Mouse (Mus musculus): Measurements from ENCODE around the gene Rad17.

Rad17 gene

DNA sequence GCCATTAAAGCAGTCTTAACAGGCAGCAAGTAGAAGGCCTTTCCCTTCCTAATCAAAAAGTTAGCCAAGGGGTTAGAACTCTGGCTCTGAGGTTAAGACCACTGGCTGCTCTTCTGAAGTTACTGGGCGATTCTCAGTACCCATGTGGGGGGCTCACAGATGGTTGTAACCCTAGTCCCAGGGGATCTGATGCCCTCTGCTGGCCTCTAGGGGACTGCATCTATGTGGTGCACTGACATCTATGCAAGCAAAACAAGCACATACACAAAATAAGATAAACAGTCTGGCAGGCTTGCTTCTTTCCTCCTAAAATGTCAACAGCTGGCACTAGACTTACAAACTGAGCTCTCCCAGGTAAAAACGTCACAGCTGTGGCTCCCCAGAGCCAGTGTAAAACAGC lies 37.9 kb downstream of the Rad17 start:
- no peak for DNase-seq

DNA sequence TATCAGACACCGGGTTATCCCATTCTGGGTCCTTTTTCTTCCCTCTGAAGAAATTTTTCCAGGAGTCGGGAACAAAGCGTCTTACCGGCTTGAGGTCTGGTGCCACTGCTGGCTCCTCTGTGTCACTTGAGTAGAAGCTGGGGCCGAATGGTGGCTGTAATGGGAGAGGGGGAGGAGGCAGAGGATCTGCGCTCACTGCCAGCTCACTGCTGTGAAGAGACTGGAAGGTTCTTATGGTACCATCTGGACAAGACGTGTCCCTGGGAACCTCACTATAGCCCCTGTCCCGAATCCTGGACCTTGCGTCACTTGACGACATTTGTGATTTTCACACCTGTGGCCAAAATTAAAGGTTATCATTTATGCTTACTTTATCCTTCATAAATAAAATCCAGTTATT lies 38.6 kb downstream of the Rad17 start:
- no peak for DNase-seq

GRCm38 (mm10) chr13:100611266-100611665 lies 39.6 kb downstream of the Rad17 start:
- DNase-seq: no peak

DNA sequence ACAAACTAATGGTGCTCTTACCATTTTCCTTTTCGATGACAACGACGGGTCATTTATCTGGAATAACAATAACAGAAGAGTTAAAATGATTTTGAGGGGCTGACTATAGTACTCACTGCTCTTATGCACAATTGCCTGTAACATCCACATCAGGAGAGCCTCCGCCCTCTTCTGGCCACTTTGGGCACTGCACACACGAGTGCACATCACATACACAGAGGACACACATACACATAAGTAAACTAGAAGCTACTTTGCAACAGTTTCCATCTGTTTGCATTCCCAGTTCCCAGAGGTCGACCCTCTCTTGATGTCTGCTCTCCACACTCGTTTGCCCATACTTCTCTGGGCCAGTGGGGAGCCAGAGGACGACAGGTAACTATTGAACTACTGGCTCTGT lies 43.1 kb downstream of the Rad17 start:
- no peak for DNase-seq

GRCm38 (mm10) chr13:100605845-100606244 lies 45.0 kb downstream of the Rad17 start:
- DNase-seq: no peak

DNA sequence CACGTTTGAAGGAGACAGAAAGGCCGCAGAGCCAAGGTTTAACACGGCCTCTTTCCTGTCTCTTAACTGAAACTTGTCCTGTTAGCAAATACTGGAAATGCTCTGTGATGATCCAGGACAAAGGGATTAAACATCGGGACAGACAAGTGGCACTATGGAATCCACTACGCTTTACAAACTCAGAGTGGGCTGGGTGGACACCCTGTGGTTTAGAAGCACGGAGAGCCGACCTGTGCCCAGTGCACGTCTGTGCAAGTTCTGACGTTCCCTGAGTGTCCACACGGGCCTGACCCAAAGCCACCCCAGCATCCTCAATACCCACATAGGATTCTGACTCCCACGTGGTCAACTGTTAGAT lies 47.1 kb downstream of the Rad17 start:
- no peak for DNase-seq

- no peak for DNase-seq
These were observed 47.7 kb downstream of the Rad17 start for GRCm38 (mm10) chr13:100603031-100603737.

DNA sequence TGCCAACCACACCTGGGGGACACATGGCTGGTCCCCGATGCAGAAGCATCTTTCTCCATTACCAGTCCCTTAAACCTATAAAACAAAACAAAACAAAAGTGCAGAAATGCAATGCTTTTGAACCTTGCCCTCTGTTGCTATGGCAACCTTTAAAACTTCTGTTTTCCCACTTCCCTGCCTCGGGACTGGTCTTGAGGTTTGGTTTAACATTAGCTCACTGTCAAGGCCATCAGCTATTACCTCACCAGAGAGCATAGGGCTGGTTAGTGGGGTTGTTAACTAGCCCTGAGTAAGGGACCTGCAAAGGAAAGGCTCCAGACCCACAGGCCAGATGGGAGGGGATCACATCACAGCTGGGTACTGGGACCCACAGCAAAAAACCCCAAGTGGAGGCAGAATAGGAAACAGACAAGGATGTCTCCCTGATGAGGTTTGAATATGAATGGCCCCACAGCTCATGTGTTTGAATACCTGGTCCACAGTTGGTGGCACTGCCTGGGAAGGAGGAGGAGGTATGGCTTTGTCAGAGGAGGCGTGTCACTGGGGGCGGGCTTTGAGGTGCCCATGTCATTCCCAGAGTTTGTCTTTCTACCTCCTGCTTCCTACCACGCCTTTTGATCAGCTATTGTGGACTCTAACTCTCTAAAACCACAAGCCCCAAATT lies 48.5 kb downstream of the Rad17 start:
- DNase-seq: no peak

GRCm38 (mm10) chr13:100601034-100601433 lies 49.8 kb downstream of the Rad17 start:
- no peak for DNase-seq

DNA sequence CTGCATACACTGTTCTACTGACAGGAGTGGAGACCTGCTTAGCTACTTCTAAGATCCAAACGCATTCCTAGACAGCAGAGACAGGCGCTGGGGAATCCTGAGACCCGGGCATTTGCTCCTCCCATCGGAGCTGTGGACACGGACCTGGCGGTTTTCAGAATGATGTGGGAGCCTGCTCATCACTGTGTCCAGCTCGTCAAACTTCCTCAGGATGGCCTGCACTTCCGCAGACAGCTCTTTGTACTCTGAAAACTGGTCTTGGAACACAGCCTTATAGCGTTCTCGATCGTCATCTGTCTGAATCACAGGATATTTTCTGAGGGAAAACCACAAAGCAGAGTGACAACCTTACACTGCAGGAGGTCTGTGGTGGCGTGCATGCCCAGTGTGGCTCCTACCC lies 50.5 kb downstream of the Rad17 start:
- no peak for DNase-seq

DNA sequence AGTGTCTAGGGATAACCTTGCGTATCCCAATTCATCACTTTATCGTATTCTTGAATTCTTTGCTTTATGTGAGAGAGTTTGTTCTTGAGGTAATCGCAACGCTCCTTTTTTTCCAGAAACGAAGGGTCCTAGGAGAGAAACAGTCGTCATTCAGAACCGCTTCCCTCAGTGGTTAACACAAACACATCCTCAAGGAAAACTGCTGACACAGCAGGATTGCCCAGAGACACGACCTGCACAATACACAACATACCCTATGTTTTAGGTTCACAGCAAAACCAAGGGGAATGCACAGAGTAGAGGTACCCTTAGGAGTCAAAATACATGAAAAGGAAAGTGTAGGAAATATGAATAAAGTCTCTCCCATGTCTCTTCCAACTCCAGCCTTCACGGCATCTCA lies 53.6 kb downstream of the Rad17 start:
- DNase-seq: no peak

DNA sequence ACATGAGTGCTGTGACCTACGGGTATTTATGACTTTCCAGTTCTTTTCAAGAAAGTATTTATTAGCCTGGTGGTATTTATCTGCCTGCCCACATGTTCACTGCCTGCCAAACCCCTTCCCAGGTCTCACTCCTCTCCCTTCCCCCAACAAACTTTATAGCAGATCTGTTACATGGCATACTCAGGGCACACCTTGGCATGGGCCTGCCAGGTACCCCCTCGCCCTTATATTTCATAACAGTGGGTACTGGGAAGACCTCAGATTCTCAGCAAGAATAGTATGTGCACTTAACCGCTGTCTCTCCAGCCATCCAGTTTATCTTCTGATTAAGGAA lies 55.3 kb downstream of the Rad17 start:
- no peak for DNase-seq

DNA sequence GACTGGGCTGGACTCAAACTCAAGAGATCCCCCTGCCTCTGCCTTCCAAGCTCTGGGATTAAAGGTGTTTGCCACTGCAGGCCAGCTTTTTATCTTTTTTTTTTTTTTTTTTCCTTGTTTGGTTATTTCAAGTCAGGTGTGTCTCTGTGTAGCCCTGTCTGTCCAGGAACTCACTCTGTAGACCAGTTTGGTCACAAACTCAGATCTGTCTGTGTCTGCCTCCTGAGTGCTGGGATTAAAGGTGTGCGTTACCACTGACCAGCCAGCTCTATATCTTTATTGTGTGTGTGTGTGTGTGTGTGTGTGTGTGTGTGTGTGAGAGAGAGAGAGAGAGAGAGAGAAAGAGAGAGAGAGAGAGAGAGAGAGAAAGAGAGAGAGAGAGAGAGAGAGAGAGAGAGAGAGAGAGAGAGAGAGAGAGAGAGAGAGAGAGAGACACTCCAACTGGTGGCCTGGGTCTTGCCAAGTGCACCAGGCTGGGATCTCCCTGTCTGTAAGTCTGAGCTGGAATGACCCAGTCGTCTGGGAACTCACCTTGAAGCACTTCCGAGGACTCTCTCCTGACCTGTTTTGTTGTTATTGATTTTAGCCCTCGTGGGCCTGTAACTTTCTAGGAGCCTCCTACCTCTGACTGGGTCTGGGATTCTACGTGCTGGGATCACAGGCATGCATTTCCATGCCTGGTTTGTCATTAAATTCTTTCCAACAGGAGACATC lies 55.9 kb downstream of the Rad17 start:
- DNase-seq: no peak

GRCm38 (mm10) chr13:100594041-100594792 lies 56.6 kb downstream of the Rad17 start:
- no peak for DNase-seq

DNA sequence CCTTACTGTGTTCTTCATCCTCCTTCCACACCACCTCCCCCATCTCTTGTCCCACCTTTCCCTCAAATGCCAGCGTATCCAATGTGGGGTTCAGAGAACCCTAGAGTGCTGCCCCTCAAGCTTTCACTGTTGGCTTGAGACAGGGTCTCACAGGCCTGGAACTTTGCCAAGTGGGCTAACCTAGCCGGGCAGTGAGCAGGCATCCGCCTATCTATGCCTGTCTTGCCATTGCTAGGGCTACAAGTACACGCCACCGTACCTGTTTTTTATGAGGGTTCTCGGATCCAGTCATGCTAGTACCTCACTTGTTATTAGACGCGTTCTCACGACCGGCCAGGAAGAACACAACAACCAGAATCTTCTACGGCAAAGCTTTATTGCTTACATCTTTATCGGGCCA lies 62.2 kb downstream of the Rad17 start:
- DNase-seq: no peak

- no peak for DNase-seq
These were observed 68.7 kb downstream of the Rad17 start for GRCm38 (mm10) chr13:100582144-100582543.

GRCm38 (mm10) chr13:100581701-100582100 lies 69.2 kb downstream of the Rad17 start:
- no peak for DNase-seq

DNA sequence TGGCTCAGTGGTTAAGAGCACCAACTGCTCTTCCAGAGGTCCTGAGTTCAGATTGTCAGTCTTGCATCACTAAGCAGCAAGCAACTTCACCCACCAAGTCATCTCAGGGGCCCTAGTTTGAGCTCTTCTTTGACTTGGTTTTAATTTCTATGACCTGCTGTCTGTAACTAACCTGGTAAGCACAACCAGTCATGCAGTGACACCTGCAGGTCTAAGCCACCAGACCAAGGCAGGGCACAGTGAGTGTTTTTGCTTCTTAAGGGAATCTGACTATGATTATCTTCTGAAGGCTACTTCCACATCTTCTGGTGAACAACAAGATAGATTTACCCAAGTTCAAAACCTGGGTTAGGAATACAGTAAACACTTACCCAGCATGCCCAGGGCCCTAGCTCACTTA lies 70.9 kb downstream of the Rad17 start:
- DNase-seq: no peak

DNA sequence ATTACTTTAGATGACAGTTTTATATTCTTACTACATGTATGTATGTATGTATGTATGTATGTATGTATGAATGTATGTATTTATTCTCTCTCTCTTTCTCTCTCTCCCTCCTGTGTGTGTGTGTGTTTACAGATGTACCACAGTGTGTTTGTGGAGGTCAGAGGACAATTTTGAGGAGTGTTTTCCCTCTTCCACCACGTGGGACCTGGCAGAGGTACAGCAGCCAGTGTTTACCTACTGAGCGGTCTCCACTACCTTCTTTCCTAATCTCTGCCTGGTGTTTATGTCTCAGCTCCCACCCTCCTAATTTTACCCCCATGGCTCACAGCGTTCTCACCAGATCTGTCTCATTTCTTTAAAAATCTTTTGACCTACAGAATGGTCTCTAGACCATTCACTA lies 71.6 kb downstream of the Rad17 start:
- no peak for DNase-seq

DNA sequence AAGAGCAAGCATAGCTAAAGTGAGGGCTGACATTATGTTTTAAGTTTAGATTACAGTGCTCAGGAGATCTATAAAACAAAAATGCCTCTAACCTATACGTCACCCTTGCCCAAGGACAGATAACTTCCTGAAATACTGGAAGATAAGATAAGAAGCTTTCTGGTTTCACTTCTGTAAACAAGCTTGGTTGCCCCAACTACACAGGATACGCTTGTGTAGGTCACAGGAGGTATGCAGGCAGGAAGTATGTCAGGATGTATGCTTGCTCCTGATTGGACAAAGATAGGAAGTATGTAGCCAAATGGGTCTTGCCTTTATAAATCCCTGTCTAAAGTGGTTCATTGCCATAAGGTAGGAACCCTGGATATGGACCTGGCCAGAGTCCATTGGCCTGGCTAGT lies 74.9 kb downstream of the Rad17 start:
- no peak for DNase-seq

GRCm38 (mm10) chr13:100570713-100571112 lies 80.1 kb downstream of the Rad17 start:
- no peak for DNase-seq

- no peak for DNase-seq
These were observed 82.5 kb downstream of the Rad17 start for GRCm38 (mm10) chr13:100568359-100568758.
